Mouse (Mus musculus) neural tube, embryonic 12.5 days (tissue): ENCODE measurements around the gene St8sia1. TPM values are rescaled to one million over a fixed set of nuclear protein-coding genes. Genes with fewer than 3 reads are reported as not detected.
"Not testable (repeated sequence)": the region's sequence is repeated elsewhere in the genome, so short reads cannot be mapped to it uniquely, and the experiment has no call there.

Experiments used
- ATAC-seq: fragments of 200-750 bp; cut with Nextera tagmentation; 2 replicates; pipeline ENCODE4 v1.8.0; 2017; ENCODE audit warnings: low read depth, mild to moderate bottlenecking, moderate TSS enrichment, moderate library complexity; ENCODE audit not compliant: low FRiP score
- H3K27ac ChIP-seq: fragments of 300-500 bp; sonication (generic); 2 replicates; pipeline ENCODE4 v1.5.1; 2016
- H3K27me3 ChIP-seq: fragments of 300-500 bp; sonication (generic); replicated peaks from 2 replicates; pipeline ENCODE4 v1.6.1; 2016; ENCODE audit warnings: mild to moderate bottlenecking
- H3K36me3 ChIP-seq: fragments of 300-500 bp; sonication (generic); 2 replicates; pipeline ENCODE4 v1.6.1; 2016; ENCODE audit warnings: mild to moderate bottlenecking
- H3K4me1 ChIP-seq: fragments of 300-500 bp; sonication (generic); 2 replicates; pipeline ENCODE4 v1.6.1; 2016
- H3K4me2 ChIP-seq: fragments of 300-500 bp; sonication (generic); replicated peaks from 2 replicates; pipeline ENCODE4 v1.6.1; 2016; ENCODE audit warnings: mild to moderate bottlenecking
- H3K4me3 ChIP-seq: fragments of 300-500 bp; sonication (generic); 2 replicates; pipeline ENCODE4 v1.5.1; 2016
- H3K9ac ChIP-seq: fragments of 300-500 bp; sonication (generic); 2 replicates; pipeline ENCODE4 v1.6.1; 2016; ENCODE audit warnings: mild to moderate bottlenecking
- H3K9me3 ChIP-seq: fragments of 300-500 bp; sonication (generic); 2 replicates; pipeline ENCODE4 v1.6.1; 2016; ENCODE audit warnings: mild to moderate bottlenecking
- WGBS: fragments of 180-500 bp; shearing (Covaris S2); methylation state at CpG from one replicate; pipeline ENCODE4 v1.1.7; 2016; 5-methylcytosine and 5-hydroxymethylcytosine counted together
- polyA plus RNA-seq: library from polyadenylated mRNA; unstranded; fragments of >200 nt; fragmentation: Nextera tagmentation; extraction: Ambion mirVana; gene quantifications from 2 replicates; pipeline ENCODE4 v1.2.1, GENCODE M21; 2016

The St8sia1 gene
- 11.6 and 12.8 TPM in 2 replicates for polyA plus RNA-seq

DNA sequence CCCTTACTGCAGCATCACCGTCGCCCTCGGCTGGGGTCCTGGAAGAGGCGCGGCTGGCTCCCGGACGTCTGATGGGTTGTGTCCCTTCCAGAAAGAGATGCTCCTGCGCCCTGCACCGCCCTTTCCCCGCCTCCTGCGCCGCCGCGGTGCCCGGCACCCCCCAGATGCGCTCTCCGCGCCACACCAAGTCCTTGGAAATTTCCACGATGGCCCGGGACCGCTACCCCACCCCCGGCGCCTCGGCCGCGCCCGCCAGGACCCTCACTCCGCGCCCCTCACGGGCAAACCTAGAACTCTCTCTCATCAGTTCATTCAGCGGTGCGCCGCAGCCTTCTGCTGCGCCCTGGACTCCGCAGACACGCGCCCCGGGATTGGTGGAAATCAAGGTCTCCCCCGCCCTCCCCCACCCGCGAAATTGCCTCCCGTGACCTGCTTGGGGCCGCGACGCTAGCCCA is at the start of gene St8sia1:
Gene St8sia1, minus strand, starts transcription at position 377 of the 455 bp plus-strand sequence.
- WGBS, result under 1% methylated on average over 45 of the region's 45 CpGs
- H3K36me3 ChIP-seq, result peaks cover 8% of the 10 kb centered on the region; the same call in 1 of the 2 replicates
- H3K4me1 ChIP-seq, result peaks cover 22% of the 10 kb centered on the region
- no peaks in the 10 kb centered on the region for H3K27me3 ChIP-seq
- peak within 1 kb of the TSS; percentile 86 for H3K4me2 ChIP-seq
- H3K4me3 ChIP-seq, result peak within 1 kb of the TSS; percentile 76
- peak within 1 kb of the TSS; percentile 93 for H3K27ac ChIP-seq
- peak; percentile 77 for ATAC-seq
- H3K9ac ChIP-seq, result peak within 1 kb of the TSS; percentile 89
- no peaks in the 10 kb centered on the region for H3K9me3 ChIP-seq

GRCm38 (mm10) chr6:143012513-143013215 is 48.4 kb upstream of the St8sia1 start:
- no peak for ATAC-seq
- Histone ChIP-seq H3K27me3 (no peaks in the 10 kb centered on the region), H3K4me2 (no peak overlapping the region), H3K9me3 (no peaks in the 10 kb centered on the region), H3K27ac (no peak overlapping the region), H3K36me3 (peaks cover 53% of the 10 kb centered on the region), H3K4me3 (no peak overlapping the region), H3K4me1 (no peaks in the 10 kb centered on the region), H3K9ac (no peak overlapping the region)
- 93% methylated on average over 15 of the region's 15 CpGs for WGBS

GRCm38 (mm10) chr6:143008865-143009264 is 44.6 kb upstream of the St8sia1 start:
- Histone ChIP-seq H3K4me1 (no peaks in the 10 kb centered on the region), H3K27me3 (no peaks in the 10 kb centered on the region), H3K9me3 (no peaks in the 10 kb centered on the region), H3K36me3 (peaks cover 45% of the 10 kb centered on the region), H3K4me2 (no peak overlapping the region), H3K4me3 (no peak overlapping the region), H3K27ac (no peak overlapping the region), H3K9ac (no peak overlapping the region)
- no peak for ATAC-seq
- 82% methylated on average over 5 of the region's 5 CpGs for WGBS

DNA sequence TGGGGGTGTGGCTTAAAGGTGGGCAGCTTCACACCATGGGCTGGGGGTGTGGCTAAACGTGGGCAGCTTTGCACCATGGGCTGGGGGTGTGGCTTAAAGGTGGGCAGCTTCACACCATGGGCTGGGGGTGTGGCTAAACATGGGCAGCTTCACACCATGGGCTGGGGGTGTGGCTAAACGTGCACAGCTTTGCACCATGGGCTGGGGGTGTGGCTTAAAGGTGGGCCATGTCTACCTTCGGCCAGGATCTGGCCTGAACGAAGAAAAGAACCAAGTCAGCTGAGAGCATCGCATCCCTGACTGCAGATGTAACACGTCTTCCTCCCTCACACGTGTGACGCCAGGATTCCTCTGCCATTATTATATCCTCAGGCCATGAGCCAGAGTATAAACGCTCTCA is 41.0 kb upstream of the St8sia1 start:
- H3K9me3 ChIP-seq, H3K27me3 ChIP-seq, H3K27ac ChIP-seq, H3K9ac ChIP-seq, H3K4me2 ChIP-seq, H3K4me3 ChIP-seq, ATAC-seq, H3K4me1 ChIP-seq: not testable (repeated sequence)
- peaks cover 15% of the 10 kb centered on the region for H3K36me3 ChIP-seq
- WGBS, result 90% methylated on average over 9 of the region's 9 CpGs

DNA sequence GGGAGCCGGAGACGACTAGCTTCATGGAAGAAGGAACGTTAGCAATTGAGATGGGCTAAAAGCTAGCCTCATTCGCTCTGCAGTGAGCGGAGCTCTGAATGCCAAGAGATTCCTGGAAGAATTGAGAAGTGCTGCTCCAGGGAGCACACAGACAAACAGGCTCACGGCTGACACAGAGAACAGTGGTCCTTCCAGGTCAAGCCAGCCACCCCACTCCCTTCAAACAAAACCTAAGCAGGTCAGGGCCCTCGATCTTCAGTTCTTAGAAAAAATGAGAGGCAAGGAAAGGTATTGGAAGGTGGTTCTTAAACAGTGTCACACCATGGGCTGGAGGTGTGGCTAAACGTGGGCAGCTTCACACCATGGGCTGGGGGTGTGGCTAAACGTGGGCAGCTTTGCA is 40.5 kb upstream of the St8sia1 start:
- no peaks in the 10 kb centered on the region for H3K4me1 ChIP-seq
- H3K36me3 ChIP-seq, result peaks cover 13% of the 10 kb centered on the region
- no peak overlapping the region for H3K4me3 ChIP-seq
- no peak overlapping the region for H3K4me2 ChIP-seq
- 81% methylated on average over 9 of the region's 9 CpGs for WGBS
- no peaks in the 10 kb centered on the region for H3K27me3 ChIP-seq
- H3K27ac ChIP-seq, result no peak overlapping the region
- H3K9ac ChIP-seq, result no peak overlapping the region
- no peaks in the 10 kb centered on the region for H3K9me3 ChIP-seq
- no peak for ATAC-seq

GRCm38 (mm10) chr6:142998221-142998999 is 34.2 kb upstream of the St8sia1 start:
- H3K9ac ChIP-seq, result no peak overlapping the region
- no peak overlapping the region for H3K4me2 ChIP-seq
- no peaks in the 10 kb centered on the region for H3K9me3 ChIP-seq
- no peak overlapping the region for H3K27ac ChIP-seq
- H3K4me3 ChIP-seq, result no peak overlapping the region
- no peaks in the 10 kb centered on the region for H3K27me3 ChIP-seq
- WGBS, result 73% methylated on average over 12 of the region's 12 CpGs
- no peaks in the 10 kb centered on the region for H3K36me3 ChIP-seq
- ATAC-seq, result no peak
- H3K4me1 ChIP-seq, result peaks cover 8% of the 10 kb centered on the region; the same call in 1 of the 2 replicates

DNA sequence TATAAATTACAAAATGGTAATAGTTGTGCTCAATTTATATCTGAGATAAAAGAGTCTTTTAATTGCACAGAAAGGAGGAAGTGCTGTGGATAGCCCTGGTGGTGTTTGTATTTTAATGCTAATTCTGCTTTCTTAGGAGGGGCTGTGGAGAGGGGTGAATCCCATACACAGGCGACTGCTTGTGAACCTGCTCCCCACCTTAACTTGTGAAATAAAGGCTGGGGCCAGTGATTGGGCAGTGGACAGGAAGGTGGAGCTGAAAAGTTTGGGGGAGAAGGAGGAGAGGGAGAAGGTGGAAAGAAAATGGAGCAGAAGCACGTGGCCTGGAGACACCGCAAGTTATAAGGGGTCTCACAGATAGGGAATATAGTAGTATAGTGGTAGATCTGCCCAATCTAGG is 32.6 kb upstream of the St8sia1 start:
- no peaks in the 10 kb centered on the region for H3K27me3 ChIP-seq
- ATAC-seq, result no peak
- H3K27ac ChIP-seq, result no peak overlapping the region
- H3K36me3 ChIP-seq, result no peaks in the 10 kb centered on the region
- no peak overlapping the region for H3K4me3 ChIP-seq
- peaks cover 10% of the 10 kb centered on the region; the same call in 1 of the 2 replicates for H3K4me1 ChIP-seq
- H3K9me3 ChIP-seq, result no peaks in the 10 kb centered on the region
- H3K9ac ChIP-seq, result no peak overlapping the region
- 69% methylated on average over 3 of the region's 3 CpGs for WGBS
- H3K4me2 ChIP-seq, result no peak overlapping the region

- Histone ChIP-seq H3K4me3 (no peak overlapping the region), H3K27ac (no peak overlapping the region), H3K27me3 (no peaks in the 10 kb centered on the region), H3K9me3 (no peaks in the 10 kb centered on the region), H3K9ac (no peak overlapping the region), H3K4me2 (no peak overlapping the region), H3K36me3 (no peaks in the 10 kb centered on the region), H3K4me1 (peaks cover 10% of the 10 kb centered on the region; the same call in 1 of the 2 replicates)
- 69% methylated on average over 5 of the region's 5 CpGs for WGBS
- ATAC-seq, result no peak
Observed at GRCm38 (mm10) chr6:142995567-142995966, 31.3 kb upstream of the St8sia1 start.

DNA sequence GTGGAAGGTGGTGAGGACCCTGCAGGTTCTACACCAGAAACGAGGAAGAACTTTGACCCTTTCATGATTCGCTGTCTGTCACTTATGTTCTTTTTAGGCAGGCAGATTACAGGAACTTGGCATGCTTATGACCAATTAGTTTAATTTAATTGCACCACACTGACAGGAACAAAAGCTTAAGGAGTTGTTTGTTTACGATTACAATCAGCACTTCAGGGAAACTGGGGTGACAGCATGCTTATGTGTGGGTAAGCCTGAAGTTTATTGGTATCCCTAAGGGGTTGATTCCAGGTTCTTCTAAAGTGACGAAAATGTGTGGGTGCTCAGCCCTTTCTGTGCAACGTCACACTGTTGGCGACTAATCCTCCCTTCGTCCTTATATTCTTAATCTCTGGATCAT is 30.6 kb upstream of the St8sia1 start:
- H3K36me3 ChIP-seq, result no peaks in the 10 kb centered on the region
- no peak overlapping the region for H3K9ac ChIP-seq
- 63% methylated on average over 7 of the region's 7 CpGs for WGBS
- H3K9me3 ChIP-seq, result no peaks in the 10 kb centered on the region
- H3K4me1 ChIP-seq, result peaks cover 10% of the 10 kb centered on the region; the same call in 1 of the 2 replicates
- ATAC-seq, result no peak
- H3K4me3 ChIP-seq, result no peak overlapping the region
- no peaks in the 10 kb centered on the region for H3K27me3 ChIP-seq
- no peak overlapping the region for H3K27ac ChIP-seq
- no peak overlapping the region for H3K4me2 ChIP-seq

GRCm38 (mm10) chr6:142993705-142994698 is 29.8 kb upstream of the St8sia1 start:
- Histone ChIP-seq H3K4me3 (no peak overlapping the region), H3K27ac (no peak overlapping the region), H3K9me3 (no peaks in the 10 kb centered on the region), H3K4me1 (peaks cover 10% of the 10 kb centered on the region; the same call in 1 of the 2 replicates), H3K36me3 (no peaks in the 10 kb centered on the region), H3K4me2 (no peak overlapping the region), H3K27me3 (no peaks in the 10 kb centered on the region), H3K9ac (no peak overlapping the region)
- 36% methylated on average over 14 of the region's 14 CpGs for WGBS
- ATAC-seq, result 0 out of 2 replicates have a peak, but pooled peaks have one; percentile 34

- no peaks in the 10 kb centered on the region for H3K36me3 ChIP-seq
- H3K27ac ChIP-seq, result no peak overlapping the region
- no peaks in the 10 kb centered on the region for H3K27me3 ChIP-seq
- peaks cover 10% of the 10 kb centered on the region; the same call in 1 of the 2 replicates for H3K4me1 ChIP-seq
- H3K4me3 ChIP-seq, result no peak overlapping the region
- no peak overlapping the region for H3K9ac ChIP-seq
- ATAC-seq, result no peak
- no peaks in the 10 kb centered on the region for H3K9me3 ChIP-seq
- WGBS, result 74% methylated on average over 2 of the region's 2 CpGs
- H3K4me2 ChIP-seq, result no peak overlapping the region
Observed at GRCm38 (mm10) chr6:142992971-142993370, 28.7 kb upstream of the St8sia1 start.
